Mouse (Mus musculus) E14TG2a.4 (cell line): ENCODE results near the gene Dsn1.

Experiments used
- CTCF ChIP-seq: conservative IDR thresholded peaks from 2 replicates; pipeline ENCODE4 v1.5.1; 2014; ENCODE audit warnings: low read length
- NANOG ChIP-seq: IDR thresholded peaks from 2 replicates; pipeline ENCODE4 v1.6.1; 2014; ENCODE audit warnings: borderline replicate concordance, low read length, mixed read lengths
- POU5F1 ChIP-seq: IDR thresholded peaks from 2 replicates; pipeline ENCODE4 v1.6.1; 2014; ENCODE audit warnings: low read length, borderline replicate concordance

DNA sequence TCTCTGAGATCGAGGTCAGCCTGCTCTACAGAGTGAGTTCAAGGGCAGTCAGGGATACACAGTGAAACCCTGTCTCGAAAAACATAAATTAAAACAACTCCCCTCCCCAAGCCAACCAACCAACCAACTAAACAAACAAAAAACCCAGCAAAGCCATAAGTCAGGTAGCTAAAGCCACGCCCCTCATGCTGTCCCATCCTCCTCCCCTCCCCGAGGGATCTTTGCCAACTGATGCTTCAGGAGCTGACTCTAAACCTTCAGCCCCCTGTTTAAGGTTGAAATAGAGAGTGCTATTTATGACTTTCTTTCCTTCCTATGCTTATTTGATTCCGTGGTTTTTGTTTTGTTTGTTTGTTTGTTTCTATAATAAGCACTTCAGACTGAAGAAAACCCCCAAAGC lies 40.0 kb upstream of the Dsn1 start:
- no peak for TF ChIP-seq CTCF
- TF ChIP-seq POU5F1 = no peak
- TF ChIP-seq NANOG = no peak
